Mouse (Mus musculus) midbrain, embryonic 10.5 days (tissue): Measurements from ENCODE around the gene Pigp. TPM values are rescaled to one million over a fixed set of nuclear protein-coding genes. Genes with fewer than 3 reads are reported as not detected.

ENCODE experiments used
- DNase-seq: peaks from one replicate; pipeline ENCODE4 v3.0.0-alpha.2; 2017; ENCODE audit warnings: low spot score
- H3K27ac ChIP-seq: fragments of 300-500 bp; sonication (generic); replicated peaks from 2 replicates; pipeline ENCODE4 v1.5.1; 2016; ENCODE audit warnings: mild to moderate bottlenecking
- H3K27me3 ChIP-seq: fragments of 300-500 bp; sonication (generic); 2 replicates; pipeline ENCODE4 v1.6.1; 2016; ENCODE audit warnings: low read depth, mild to moderate bottlenecking; ENCODE audit not compliant: poor library complexity, severe bottlenecking
- H3K36me3 ChIP-seq: fragments of 300-500 bp; sonication (generic); 2 replicates; pipeline ENCODE4 v1.6.1; 2016; ENCODE audit warnings: mild to moderate bottlenecking, moderate library complexity
- H3K4me1 ChIP-seq: fragments of 300-500 bp; sonication (generic); 2 replicates; pipeline ENCODE4 v1.6.1; 2016
- H3K4me3 ChIP-seq: fragments of 300-500 bp; sonication (generic); 2 replicates; pipeline ENCODE4 v1.5.1; 2016; ENCODE audit warnings: mild to moderate bottlenecking, moderate library complexity
- H3K9me3 ChIP-seq: fragments of 300-500 bp; sonication (generic); replicated peaks from 2 replicates; pipeline ENCODE4 v1.6.1; 2016; ENCODE audit warnings: mild to moderate bottlenecking
- WGBS: fragments of 180-500 bp; shearing (Covaris S2); methylation state at CpG from one replicate; pipeline ENCODE4 v1.1.7; 2016; 5-methylcytosine and 5-hydroxymethylcytosine counted together
- polyA plus RNA-seq: library from polyadenylated mRNA; unstranded; fragments of >200 nt; fragmentation: Nextera tagmentation; extraction: Ambion mirVana; gene quantifications from 2 replicates; pipeline ENCODE4 v1.2.1, GENCODE M21; 2016

The Pigp gene
- polyA plus RNA-seq, 1 experiment from 2014 or later = 104 TPM

DNA sequence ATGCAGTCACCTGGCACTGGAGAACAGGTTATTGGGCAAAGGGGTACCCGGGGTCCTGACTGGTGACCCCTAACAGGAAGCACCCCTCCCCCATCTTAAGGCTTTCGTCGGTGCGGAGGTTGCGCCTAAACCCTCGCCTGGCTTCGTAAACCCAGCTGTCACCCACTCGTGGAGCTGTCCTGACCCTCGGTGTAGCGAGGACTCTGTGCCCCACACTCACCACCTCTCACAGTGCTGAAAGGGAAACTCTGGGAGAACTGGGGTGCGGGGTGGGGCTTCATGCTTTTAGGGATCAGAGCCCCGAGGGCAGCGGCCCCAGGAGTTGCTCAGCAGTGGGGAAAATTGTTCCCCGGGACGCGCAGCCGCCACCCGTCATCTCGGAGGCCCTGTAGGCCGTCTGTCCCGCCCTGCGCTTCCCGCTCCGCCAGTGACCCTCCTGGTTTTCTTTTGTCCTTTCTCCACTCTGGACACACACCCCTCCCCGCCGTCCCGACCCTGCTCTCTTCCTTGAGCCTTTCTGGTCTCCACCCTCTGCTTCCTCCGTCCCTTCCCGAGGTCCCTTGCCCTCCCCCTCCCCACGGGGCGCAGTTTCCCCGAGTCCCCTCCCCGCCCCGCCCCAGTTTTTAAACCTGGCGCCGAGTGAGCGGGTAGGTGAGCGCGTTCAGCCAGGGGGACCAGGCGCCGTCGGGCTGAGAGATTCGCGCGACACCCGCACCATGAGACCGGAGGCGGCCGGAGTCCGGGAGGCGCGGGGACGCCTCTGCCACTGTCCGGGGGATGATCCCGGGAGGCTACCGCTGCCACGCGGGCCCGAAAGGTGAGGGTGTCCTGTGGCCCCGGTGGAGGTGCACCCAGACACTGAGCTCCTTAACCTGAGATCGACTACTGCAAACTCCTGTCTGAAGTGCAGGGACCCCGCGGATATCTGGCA lies 43.6 kb downstream of the Pigp start, which contains the start of gene Ripply3:
TSS of gene Ripply3 (plus strand) at position 640 of the 931 bp plus-strand sequence.
- Histone ChIP-seq H3K9me3 (no peaks in the 10 kb centered on the region), H3K27ac (peak within 1 kb of the TSS; percentile 84), H3K36me3 (no peaks in the 10 kb centered on the region), H3K4me3 (peak within 1 kb of the TSS; percentile 64), H3K4me1 (peaks cover 34% of the 10 kb centered on the region), H3K27me3 (peaks cover 57% of the 10 kb centered on the region)
- 1% methylated on average over 63 of the region's 63 CpGs for WGBS
- DNase-seq = peak; percentile 68

- Histone ChIP-seq H3K9me3 (no peaks in the 10 kb centered on the region), H3K4me1 (peaks cover 34% of the 10 kb centered on the region), H3K4me3 (no peak overlapping the region), H3K27ac (no peak overlapping the region), H3K36me3 (no peaks in the 10 kb centered on the region), H3K27me3 (peaks cover 53% of the 10 kb centered on the region)
- no peak for DNase-seq
- WGBS = 88% methylated on average over 3 of the region's 3 CpGs
Measured at GRCm38 (mm10) chr16:94326008-94326407, 45.6 kb downstream of the Pigp start.

DNA sequence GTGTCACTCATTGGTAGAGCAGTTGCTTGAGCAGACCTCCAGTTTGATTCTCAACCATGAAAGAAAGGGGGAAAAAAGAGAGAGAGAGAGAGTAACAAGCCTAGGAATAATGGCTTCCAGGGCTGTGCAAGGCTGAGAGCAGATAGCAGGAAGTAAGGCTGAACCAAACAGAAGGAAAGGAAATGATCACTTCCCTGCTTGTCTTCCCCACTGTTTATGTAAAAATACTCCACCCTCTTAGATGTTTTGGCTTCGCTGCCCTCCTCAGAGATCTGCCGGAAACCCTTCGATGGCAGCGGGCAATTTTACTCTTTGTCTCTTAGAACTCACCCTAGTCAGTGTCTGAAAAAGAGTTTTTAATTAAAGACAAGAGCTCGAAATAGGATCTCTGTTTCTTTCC lies 48.0 kb downstream of the Pigp start:
- H3K9me3 ChIP-seq = no peaks in the 10 kb centered on the region
- peaks cover 32% of the 10 kb centered on the region for H3K27me3 ChIP-seq
- H3K36me3 ChIP-seq = no peaks in the 10 kb centered on the region
- H3K4me1 ChIP-seq = peaks cover 13% of the 10 kb centered on the region
- 82% methylated on average over 5 of the region's 5 CpGs for WGBS
- H3K4me3 ChIP-seq = no peak overlapping the region
- no peak overlapping the region for H3K27ac ChIP-seq
- DNase-seq = no peak

- H3K27me3 ChIP-seq = peaks cover 5% of the 10 kb centered on the region
- no peak for DNase-seq
- H3K27ac ChIP-seq = no peak overlapping the region
- H3K9me3 ChIP-seq = no peaks in the 10 kb centered on the region
- H3K4me1 ChIP-seq = no peaks in the 10 kb centered on the region
- H3K36me3 ChIP-seq = no peaks in the 10 kb centered on the region
- H3K4me3 ChIP-seq = no peak overlapping the region
- 84% methylated on average over 5 of the region's 5 CpGs for WGBS
Measured at GRCm38 (mm10) chr16:94320223-94320622, 51.4 kb downstream of the Pigp start.

DNA sequence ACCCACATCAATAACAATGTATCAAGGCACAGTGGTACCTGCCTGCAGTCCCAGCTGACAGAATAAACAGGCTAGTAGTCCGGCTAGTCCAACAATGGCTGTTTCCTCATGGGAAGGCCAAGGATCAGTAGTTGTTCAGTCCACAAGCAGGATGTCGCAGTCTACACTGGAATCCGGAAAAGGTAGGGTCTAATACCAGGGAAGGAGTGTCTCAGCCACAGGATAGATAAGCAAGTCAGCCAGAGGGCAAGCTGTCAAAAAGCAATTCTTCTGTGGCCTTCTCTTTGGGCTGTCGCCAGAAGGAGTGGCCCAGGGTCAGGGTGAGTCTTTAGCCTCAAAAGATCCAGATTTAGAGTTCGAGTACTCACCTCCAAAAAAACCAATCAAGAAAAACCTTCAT lies 53.9 kb downstream of the Pigp start:
- Histone ChIP-seq H3K27me3 (peaks cover 14% of the 10 kb centered on the region), H3K4me3 (no peak overlapping the region), H3K9me3 (no peaks in the 10 kb centered on the region), H3K27ac (no peak overlapping the region), H3K36me3 (no peaks in the 10 kb centered on the region), H3K4me1 (peaks cover 10% of the 10 kb centered on the region)
- no peak for DNase-seq
- WGBS = 86% methylated on average over 5 of the region's 5 CpGs

DNA sequence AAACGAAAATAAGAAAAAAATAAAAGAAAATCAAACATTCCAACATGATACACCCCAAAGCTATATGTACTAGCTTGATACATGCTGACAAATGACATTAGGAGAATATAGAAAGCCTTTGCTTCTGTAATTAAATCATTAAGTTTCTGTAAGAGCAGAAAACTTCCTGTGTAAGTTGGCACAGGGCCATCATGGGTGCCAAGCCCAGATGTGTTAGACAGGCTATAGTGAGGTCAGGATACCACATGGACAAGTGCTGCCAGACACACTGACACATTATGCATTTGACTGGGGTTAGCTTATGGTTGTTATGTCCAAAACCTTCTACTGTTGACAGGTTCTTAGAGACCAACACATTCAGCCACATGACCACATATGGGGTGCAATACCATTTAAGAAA lies 56.4 kb downstream of the Pigp start:
- 65% methylated on average over 1 of the region's 1 CpGs for WGBS
- H3K9me3 ChIP-seq = no peaks in the 10 kb centered on the region
- no peak overlapping the region for H3K27ac ChIP-seq
- H3K27me3 ChIP-seq = peaks cover 14% of the 10 kb centered on the region
- no peak overlapping the region for H3K4me3 ChIP-seq
- DNase-seq = no peak
- H3K4me1 ChIP-seq = peaks cover 22% of the 10 kb centered on the region
- no peaks in the 10 kb centered on the region for H3K36me3 ChIP-seq

GRCm38 (mm10) chr16:94314626-94315025 lies 57.0 kb downstream of the Pigp start:
- DNase-seq = no peak
- Histone ChIP-seq H3K9me3 (no peaks in the 10 kb centered on the region), H3K4me3 (no peak overlapping the region), H3K36me3 (no peaks in the 10 kb centered on the region), H3K27me3 (peaks cover 14% of the 10 kb centered on the region), H3K27ac (no peak overlapping the region), H3K4me1 (peaks cover 22% of the 10 kb centered on the region)
- WGBS = 93% methylated on average over 5 of the region's 5 CpGs

GRCm38 (mm10) chr16:94313229-94314030 lies 58.2 kb downstream of the Pigp start, which contains the start of gene Hlcs:
Gene Hlcs, minus strand, starts transcription at chr16:94313571.
- Histone ChIP-seq H3K4me3 (peak within 1 kb of the TSS; percentile 82), H3K36me3 (no peaks in the 10 kb centered on the region), H3K4me1 (peaks cover 22% of the 10 kb centered on the region), H3K27ac (peak within 1 kb of the TSS; percentile 99), H3K9me3 (no peaks in the 10 kb centered on the region), H3K27me3 (peaks cover 14% of the 10 kb centered on the region)
- WGBS = under 1% methylated on average over 64 of the region's 64 CpGs
- peak; percentile 96 for DNase-seq

DNA sequence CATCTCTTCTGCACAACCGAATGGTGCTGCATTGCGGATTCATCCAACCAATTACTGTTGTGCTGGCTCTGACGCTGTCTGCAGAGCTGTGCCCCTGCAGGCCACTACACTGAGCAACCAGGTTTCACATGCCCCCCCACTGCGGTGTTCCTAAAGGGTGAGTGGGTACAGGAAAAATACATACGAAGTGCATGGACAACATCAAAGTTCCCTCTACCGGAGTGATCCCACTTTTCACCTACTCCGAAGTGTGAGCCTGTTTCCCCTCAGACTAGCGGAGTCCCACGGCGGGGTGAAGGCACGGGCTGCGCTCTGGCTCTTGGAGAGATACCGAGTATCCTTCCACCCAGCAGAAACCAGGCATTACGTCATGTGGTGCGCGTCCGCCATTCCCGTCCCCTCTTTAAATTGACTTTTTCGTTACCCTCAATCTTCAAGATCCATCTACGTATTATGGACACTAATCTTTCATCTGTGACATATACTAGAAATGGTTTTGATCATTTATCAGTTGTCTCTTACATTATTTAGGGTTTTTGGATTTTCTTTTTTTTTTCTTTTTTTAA lies 58.9 kb downstream of the Pigp start:
- no peaks in the 10 kb centered on the region for H3K36me3 ChIP-seq
- H3K9me3 ChIP-seq = no peaks in the 10 kb centered on the region
- WGBS = 0% methylated on average over 20 of the region's 20 CpGs
- H3K4me3 ChIP-seq = peak overlapping the region; percentile 82
- peaks cover 26% of the 10 kb centered on the region for H3K4me1 ChIP-seq
- DNase-seq = peak; percentile 88
- peak overlapping the region; percentile 99 for H3K27ac ChIP-seq
- H3K27me3 ChIP-seq = peaks cover 14% of the 10 kb centered on the region

DNA sequence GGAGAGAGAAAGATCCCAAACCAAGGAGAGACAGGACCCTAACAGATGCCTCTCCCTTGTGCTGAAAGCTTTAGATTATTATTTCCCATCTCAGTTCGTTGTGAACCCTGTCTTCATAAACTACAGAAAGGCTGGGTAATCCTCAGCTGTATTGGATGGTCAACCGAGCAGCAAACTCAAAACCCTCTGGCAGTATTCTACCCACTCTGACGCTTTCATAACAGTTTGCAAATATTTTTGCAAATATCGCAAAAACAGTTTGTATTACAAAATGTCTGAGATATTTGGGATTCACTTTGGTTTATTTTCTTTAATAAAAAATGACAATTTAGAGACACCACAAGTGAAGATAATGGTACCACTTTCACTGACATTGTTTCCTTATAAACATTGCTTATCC lies 59.7 kb downstream of the Pigp start:
- H3K9me3 ChIP-seq = no peaks in the 10 kb centered on the region
- peaks cover 28% of the 10 kb centered on the region for H3K4me1 ChIP-seq
- no peak for DNase-seq
- WGBS = 76% methylated on average over 4 of the region's 4 CpGs
- peak overlapping the region; percentile 99 for H3K27ac ChIP-seq
- H3K36me3 ChIP-seq = no peaks in the 10 kb centered on the region
- H3K4me3 ChIP-seq = peak overlapping the region; percentile 82
- peaks cover 14% of the 10 kb centered on the region for H3K27me3 ChIP-seq

GRCm38 (mm10) chr16:94311416-94311815 lies 60.2 kb downstream of the Pigp start:
- peaks cover 28% of the 10 kb centered on the region for H3K4me1 ChIP-seq
- no peaks in the 10 kb centered on the region for H3K36me3 ChIP-seq
- peaks cover 14% of the 10 kb centered on the region for H3K27me3 ChIP-seq
- 81% methylated on average over 1 of the region's 1 CpGs for WGBS
- 0 out of 2 replicates have a peak overlapping the region, but pooled peaks have one; percentile 99 for H3K27ac ChIP-seq
- DNase-seq = no peak
- peak overlapping the region; percentile 82; the same call in 1 of the 2 replicates for H3K4me3 ChIP-seq
- no peaks in the 10 kb centered on the region for H3K9me3 ChIP-seq

- Histone ChIP-seq H3K27me3 (peaks cover 3% of the 10 kb centered on the region), H3K4me3 (no peak overlapping the region), H3K27ac (no peak overlapping the region), H3K9me3 (no peaks in the 10 kb centered on the region; the same call in 1 of the 2 replicates), H3K4me1 (peaks cover 28% of the 10 kb centered on the region), H3K36me3 (no peaks in the 10 kb centered on the region)
- WGBS = 90% methylated on average over 4 of the region's 4 CpGs
- DNase-seq = no peak
Measured at GRCm38 (mm10) chr16:94309025-94309424, 62.6 kb downstream of the Pigp start.
